Mouse (Mus musculus) left cerebral cortex, adult 9 months (tissue): ENCODE measurements around the gene Tmem248.
"Not testable (repeated sequence)": the region's sequence is repeated elsewhere in the genome, so short reads cannot be mapped to it uniquely, and the experiment has no call there.

Source experiments
- DNase-seq, 2 experiments: peaks; one replicate each; pipeline ENCODE4 v3.0.0; 2022; ENCODE audit warnings: low spot score in 2 of 2

Gene Tmem248

DNA sequence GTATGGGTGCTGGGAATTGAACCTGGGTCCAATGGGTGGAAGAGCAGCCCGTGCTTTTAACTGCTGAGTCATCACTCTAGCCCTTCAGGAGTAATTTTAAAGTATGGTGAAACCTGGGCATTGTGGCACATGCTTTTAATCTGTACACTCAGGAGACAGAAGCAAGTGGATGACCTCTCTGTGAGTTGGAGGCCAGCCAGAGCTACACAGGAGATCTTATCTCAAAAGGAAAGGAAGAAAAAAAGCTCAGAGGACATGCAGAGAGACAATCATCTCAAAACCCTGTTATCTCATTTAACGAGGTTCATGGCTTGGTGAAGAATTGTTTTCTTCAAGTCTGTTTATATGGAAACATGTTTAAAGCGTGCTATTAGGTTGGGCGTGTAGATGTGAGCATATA lies 12.9 kb upstream of the Tmem248 start:
- DNase-seq, result no peak

DNA sequence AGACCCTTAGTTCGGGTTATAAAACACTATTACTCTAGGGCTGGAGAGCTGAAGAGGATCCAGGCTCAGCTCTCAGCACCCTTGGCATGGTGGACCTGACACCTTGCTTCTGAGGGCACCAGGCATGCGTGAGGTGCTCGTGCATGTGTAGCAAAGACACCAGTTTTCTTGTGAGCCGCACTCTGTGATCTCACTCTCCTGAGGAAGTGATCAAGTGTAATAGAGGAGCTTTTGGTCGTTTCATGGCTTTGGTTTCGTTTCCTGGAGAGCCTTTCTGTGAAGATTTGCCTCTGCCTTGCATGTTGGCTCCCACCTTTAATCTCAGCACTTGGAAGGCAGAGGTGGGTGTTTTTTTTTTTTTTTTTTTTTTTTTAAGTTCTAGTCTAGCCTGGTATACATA lies 12.3 kb upstream of the Tmem248 start:
- no peak for DNase-seq

DNA sequence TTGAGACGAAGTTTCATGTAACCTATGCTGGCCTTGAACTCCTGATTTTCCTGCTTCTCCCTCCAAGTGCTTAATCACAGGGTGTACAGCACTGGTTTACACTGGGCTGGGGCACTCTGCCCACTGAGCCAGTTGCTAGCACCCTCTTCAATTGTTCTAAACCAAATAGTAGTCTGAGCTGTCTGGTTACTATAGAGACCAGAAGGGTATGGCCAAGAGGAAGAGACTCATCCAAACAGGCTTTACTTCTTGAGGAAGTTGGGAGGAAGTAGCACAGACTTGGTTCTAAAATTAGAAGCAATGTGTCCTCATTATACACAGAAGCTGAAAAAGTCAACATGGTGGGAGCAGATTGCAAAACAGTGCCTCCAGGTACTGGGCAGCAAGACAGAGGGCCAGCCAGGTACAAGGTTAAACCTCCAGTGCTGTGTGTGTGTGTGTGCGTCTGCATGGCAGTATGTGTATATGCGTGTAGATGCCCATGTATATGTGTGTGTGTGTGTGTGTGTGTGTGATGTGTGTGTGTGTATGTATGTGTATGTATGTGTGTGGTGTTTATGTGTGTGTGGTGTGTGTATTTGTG lies 11.3 kb upstream of the Tmem248 start:
- no peak for DNase-seq

DNA sequence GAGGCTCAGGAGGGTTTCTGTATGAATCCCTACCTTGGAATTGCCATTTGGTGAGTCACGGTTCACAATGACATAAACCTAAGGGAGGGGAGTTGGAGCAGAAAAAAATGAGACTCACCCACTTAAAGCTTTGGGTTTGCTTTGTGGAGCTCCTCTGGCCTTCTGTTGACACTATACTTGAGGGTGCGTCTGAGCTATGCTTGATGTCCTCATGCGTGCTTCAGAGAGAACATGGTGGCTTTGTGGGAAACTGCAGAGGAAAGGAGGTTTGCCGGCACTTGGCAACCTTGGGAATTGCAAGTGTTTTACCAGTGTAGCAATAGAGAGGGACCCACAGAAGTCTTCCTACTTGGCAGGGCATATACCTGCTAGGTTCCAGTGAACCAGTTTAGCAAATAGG lies 9.6 kb upstream of the Tmem248 start:
- no peak for DNase-seq

DNA sequence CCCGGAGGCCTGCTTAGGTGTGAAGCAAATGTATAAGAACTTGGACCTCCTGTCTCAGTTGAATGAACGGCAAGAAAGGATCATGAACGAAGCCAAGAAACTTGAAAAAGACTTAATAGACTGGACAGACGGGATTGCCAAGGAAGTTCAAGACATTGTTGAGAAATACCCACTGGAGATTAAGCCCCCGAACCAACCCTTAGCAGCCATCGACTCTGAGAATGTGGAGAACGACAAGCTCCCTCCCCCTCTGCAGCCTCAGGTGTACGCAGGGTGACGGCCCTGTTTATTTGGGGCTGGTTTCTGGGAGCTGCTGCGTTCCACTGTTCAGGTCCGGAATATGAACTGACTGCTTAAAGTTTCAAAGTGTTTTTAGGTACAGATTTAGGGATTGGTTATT lies 3.9 kb upstream of the Tmem248 start:
- no peak for DNase-seq

DNA sequence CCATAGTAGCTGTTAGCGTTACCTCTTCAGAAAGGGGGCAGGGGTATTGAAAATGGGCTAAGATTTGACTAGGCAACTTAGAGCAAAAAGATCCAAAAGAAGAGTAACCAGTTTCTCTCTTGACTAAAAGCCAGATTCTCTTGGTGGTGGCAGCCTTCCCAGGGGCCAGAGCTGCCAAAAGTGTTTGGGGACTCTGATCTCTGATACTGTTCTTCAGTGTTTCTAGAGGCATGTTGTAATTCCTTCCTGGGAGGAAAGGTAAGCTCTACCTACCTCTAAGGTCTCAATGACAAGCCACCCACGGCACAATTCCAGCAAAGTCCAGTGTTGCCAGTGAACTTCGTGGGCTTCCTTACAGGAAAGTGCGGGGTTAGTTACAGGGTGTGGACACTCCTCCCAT lies 525 bp downstream of the Tmem248 start:
- no peak for DNase-seq

DNA sequence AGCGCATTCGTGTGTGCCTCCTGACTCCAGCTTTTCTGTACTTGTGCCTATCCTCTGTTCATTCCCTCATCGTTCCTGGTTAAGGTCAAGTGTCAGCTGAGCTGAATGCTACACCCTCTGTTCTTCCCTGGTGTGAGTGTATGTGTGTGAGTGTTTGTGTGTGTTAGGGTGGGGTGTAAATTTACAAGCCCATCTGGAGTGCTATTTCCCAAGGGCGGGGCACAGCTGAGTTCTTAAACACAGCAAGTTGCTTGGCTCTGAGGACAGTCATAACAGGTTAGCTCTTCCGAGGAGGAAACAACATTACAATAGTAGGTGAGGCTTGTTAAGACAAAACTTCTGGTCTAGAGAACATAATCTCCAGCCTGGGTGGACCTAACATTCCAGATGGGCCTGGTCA lies 1.5 kb downstream of the Tmem248 start:
- no peak for DNase-seq

DNA sequence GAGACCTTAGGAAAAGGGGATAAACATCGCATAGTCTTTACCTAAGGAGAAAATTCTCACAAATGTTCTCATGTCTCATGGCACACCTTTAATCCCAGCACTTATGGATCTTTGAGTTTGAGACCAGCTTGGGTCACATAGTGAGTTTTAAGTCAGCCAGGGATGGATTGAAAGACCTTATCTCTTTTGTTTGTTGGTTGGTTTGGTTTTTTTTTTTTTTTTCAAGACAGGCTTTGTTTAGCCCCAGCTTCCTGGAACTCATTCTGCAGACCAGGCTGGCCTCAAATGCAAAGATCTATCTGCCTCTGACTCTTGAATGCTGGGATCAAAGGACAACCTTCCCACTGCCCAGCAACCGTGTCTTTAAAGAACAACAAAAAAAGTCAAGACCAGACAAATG lies 4.4 kb downstream of the Tmem248 start:
- no peak for DNase-seq

DNA sequence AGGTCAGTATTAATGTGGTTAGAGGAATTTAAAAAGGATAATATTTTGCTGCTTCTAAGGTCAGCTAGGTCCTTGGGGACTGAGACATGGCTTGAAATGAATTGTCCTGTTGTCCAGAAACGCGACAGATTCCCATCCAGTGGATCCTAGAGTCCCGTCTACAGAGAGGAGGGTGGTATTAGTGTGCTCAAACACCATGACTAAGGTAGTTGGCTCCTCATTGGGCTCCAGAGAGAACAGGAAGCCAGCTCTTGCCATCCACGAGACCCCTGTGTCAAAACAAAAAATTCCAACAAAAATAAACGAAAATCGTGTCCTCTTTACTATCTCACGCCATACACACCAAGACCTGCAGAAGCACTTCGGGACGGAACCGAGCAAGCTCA lies 4.9 kb downstream of the Tmem248 start:
- DNase-seq, result peak in 1 of 2 experiments; percentile 23

DNA sequence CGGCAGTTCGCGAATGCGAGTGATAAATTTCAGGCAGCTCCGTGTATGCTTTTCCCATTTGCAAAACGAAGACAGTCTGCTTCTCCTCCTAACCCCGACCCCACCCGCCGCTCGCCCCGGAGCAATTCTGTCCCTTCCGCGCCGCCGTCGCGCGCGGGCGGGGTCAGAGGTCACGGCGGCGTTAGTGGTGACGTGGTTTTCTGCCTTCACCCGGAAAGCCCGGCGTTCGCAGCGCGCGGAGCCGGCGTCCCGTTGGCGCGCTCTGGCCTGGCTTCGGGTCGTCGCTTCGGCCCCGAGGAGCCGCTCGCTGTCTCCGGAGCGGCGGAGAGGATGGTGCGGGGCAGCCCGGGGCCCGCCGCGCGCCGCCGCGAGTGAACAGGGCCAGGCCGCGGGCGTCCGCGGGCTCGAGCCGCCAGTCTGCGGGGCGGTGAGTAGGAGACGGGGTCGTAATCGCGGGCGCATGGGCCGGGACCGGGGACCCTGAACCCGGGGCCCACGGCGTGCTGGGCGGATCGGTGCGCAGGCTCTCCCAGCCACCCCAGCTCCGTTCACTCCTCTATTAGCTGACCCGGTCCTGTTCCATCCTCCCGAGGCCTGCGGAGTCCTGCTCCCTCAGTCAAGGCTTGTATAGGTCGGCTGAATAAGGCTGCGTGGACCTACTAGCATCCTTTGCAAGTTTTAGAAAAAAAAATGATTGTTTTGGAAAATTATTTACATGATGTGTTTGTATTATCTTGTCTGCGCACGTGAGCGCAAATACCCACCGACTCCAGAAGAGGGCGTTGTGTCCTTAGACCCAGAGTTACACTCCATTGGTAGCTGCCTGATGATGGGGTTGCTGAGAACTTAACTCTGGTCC lies 5.5 kb downstream of the Tmem248 start:
- peak; percentile 78 to 93 for DNase-seq

DNA sequence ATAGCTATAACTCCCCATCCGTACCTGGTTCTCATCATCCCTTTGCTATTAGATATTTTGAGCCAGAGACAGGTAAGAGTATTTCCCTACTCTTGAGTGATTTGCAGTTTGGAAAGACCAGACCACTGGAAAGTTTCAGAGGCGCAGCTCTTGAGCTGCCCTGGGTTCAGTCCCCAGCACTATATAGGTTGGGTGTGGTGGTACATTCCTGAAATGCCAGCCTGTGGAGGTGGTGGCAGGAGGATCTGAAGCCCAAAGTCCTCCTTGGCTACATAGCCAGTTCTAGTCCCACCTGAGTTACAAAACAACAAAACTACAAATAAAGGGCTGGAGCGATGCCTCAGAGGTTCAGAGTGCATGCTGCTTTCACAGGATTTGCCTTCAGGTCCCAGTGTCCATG lies 9.9 kb downstream of the Tmem248 start:
- DNase-seq, result no peak

DNA sequence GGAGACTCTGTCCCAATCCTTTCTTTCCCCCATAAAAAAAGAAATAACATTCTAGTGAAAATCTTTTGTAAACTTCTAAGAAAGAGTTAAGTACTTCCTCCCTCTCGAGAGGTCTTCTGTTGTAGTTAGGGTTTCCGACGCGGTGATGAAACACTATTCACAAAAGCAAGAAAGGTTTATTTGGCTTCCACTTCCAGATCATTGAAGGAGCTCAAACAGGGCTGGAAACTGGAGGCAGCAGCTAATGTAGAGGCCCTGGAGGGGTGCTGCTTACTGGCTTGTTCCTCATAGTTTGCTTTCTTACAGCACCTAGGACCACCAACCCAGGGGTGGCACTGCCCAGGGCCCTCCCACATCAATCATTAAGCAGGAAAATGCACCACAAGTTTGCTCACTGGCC lies 11.2 kb downstream of the Tmem248 start:
- no peak for DNase-seq

DNA sequence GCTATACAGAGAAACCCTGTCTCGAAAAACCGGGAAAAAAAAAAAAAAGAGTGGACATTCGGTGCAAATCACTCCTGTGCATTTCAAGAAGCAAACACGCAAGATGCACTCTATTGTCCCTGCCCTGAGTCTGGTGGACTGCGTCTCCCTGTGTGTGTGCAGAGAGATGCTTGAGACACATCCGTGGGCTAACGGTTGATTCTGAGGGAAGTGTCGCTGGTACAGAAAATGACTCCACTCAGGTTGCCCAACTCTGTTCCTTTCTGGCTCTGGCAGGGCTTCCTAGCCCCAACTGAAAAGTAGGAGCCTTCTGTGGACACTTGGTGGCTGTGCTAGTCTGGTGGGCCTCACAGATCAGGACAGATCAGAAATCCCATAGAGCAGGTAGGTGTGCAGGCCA lies 19.4 kb downstream of the Tmem248 start:
- DNase-seq, result no peak

DNA sequence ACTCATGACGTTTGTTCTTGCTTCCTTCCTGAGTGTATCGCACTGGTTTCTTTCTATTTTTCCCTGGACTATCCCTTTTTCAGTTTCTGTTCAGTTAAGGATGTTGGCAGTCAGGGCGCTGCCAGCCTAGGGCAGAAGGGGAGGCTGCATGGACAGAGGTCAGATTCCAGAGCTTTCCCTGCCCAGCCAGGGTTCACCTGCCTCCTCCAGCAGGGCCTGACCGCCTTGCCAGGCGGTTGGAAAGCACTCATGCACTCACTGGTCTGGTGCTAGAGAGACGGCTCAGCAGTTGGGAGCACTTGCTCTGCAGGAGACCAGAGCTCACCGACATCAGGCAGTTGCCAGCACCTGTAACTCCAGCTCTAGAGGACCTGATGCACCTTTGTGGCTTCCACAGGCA lies 22.4 kb downstream of the Tmem248 start:
- DNase-seq, result no peak

DNA sequence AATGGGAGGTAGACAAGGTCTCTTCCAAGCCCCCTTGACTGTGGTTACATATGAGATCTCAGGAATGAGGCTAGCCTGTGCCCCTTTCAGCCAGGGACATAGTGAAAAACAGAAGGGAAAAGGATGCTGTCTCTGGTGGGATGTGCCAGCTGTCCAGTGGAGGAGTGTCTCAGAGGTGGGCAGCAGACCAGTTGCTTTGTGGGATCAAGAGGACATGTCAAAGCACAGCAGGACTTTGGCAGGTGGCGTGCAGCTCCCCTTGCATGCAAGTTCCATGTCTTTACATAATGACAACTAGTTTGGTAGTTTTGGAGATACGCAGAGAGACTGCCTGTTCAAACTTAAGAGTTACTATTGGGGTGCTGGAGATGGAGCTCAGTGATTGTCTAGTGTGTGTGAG lies 23.0 kb downstream of the Tmem248 start:
- no peak for DNase-seq

DNA sequence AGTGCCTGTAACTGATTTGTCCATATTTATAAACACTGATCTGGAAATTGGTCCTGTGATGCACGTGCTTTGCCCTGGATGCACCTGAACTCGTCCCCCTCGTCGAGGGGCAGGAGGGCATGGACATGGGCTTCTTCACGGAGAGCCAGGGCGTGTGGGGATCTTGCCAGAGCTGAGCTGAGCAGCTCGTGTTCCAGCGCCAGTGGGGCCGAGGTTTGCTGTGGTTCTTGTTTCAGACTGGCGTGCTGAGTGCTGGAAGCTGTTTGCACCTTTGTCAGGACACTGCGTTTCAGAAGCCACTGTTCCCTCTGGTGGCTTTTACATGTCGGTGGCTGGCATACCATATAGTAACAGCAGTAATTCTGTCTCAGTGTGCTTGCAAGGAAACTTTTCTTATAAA lies 24.5 kb downstream of the Tmem248 start:
- DNase-seq, result no peak

DNA sequence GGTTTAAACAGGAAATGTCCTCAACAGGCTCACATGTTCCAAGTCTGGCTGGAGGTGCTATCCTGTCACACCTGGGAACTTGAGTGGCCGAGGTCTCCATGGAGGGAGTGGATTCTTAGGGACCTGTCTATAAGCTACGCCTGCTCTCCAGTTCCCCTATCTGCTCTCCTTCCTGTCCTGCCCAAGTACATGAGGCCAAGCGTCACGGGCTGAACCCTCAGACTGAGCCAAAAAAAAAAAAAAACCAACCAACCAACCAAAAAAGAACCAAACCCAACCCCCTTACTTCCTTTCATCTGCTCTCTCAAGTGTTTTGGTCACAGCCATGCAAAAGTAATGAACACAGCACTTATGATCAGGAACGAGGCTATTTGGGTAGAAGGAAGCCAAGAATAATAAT lies 30.9 kb downstream of the Tmem248 start:
- no peak for DNase-seq

DNA sequence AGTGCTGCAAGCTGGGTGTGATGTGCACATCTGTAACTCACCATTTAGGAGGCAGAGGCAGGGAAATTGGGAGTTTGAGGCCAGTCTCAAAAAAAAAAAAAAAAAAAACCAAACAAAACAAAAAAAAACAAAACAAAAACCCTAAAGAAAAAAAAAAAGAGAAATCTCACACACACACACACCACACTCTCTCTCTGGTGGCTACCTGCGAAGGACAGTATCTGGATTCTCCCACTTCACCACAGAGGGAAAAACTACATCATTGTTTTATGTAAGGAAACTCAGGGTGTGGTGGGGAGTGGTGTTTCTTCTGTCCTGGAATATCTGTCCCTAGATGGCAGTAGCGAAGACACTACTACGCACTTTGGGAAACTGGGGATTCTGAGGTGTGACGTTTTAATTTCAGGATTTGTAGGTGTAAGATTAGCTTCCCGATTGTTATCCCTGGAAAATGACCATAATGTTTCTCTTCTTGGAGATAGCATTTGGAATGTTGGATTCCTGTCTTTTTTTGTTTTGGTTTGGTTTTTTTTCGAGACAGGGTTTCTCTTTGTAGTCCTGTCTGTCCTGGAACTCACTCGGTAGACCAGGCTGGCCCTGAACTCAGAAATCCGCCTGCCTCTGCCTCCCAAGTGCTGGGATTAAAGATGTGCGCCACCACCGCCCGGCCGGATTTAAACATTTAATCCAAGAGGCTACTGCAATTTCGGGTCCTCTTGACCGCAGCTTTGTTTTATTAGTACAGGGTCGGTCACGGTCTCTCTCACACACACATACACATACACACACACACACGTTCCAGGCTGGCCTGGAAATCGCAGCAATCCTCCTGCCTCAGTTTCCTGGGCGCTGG lies 37.5 kb downstream of the Tmem248 start:
- DNase-seq, result peak in 1 of 2 experiments; percentile 47

DNA sequence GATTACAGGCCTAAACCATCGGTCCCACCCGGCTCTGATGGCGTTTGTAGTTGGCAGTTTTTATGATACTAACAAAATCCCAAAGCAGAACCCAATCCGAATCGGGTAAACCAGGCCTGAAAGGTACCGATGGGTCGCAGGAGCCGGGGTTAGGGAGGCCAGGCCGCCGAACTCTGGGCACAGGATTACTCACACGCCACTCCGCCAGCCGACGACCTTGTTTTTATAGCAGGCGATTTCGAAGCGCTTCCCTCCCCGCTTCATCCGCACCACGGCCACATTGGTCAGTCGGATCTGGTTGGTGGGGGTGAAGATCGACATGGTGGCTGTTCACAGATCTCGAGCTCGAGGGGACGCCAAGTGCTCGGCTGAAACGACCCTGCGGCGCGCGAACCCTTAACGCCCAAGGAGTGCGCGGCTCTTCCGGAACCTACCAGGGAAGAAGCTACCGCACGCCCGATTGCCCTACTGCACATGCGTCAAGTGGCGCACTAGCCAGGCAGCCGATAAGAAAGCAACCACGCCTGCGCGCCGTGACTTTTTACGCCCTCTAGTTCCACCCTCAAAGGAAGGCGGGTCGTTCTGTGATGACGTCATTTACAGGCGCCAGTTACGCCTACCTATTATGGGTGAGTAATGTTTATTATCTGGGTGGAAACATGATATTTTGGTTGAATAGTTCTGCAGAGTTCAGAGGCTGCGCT lies 38.3 kb downstream of the Tmem248 start, which contains the start of the genes Sbds and Tyw1:
Gene Sbds, minus strand, starts transcription at position 514 of the 704 bp plus-strand sequence.
Gene Tyw1, plus strand, starts transcription at position 603 of the 704 bp plus-strand sequence.
- DNase-seq, result peak; percentile 95 to 99

DNA sequence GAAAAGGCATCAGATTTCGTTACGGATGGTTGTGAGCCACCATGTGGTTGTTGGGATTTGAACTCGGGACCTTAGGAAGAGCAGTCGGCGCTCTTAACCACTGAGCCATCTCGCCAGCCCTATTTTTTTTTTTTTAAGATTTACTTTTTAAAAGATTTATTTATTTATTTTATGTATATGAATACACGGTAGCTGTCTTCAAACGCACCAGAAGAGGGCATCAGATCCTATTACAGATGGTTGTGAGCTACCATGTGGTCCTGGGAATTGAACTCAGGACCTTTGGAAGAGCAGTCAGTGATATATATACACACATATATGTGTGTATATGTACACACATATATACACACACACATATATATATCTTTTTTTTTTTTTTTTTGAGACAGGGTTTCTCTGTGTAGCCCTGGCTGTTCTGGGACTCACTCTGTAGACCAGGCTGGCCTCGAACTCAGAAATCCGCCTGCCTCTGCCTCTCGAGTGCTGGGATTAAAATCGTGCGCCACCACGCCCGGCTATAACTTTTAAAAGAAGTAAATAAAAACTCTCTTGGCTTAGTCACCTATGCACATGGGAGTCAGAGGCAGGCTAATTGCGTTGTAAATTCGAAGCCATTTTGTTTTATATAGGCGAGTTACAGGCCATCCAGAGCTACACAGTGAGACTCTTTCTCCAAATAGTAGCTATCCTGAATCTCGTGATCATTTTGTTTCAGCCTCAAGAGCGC lies 39.1 kb downstream of the Tmem248 start:
- DNase-seq, result not testable (repeated sequence)

DNA sequence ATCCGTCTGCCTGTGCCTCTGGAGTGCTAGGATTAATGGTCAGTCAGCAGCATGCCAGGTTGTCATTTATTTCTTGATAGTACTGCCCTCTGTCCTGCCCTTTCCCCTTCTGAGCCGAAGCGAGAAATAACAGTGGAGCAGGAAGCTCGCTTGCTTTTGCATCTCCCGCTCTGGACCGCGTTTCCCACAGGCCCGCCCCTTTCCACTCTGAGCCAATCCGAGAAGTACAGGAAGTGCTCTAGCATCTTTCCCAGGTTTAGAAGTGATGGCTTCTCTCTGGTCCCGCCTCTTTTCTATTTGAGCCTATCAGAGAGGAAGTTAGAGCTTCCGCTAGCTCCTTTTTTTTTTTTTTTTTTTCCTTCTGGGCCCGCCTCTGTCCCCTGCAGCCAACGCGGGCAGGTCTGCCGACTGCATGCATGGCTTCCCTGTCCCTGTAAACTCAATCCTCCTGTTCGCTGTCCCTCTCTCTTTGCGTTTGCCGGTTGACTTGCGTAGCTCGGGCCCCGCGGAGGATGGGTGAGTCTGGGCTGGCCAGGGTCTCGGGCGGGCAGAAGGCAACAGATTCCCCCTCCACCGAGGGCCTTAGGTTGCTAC lies 39.9 kb downstream of the Tmem248 start:
- DNase-seq, result peak; percentile 91 to 95
